Mouse (Mus musculus) stomach, postnatal 0 days (tissue): Measurements from ENCODE around the gene Etfa.

Experiments
- CTCF ChIP-seq: IDR thresholded peaks from 2 replicates; pipeline ENCODE4 v1.5.1; 2016; ENCODE audit warnings: antibody characterized with exemption, low read depth, mild to moderate bottlenecking, moderate library complexity
- EP300 ChIP-seq: optimal IDR thresholded peaks from 2 replicates; pipeline ENCODE3; 2016; ENCODE audit warnings: antibody characterized with exemption

- no peak for TF ChIP-seq CTCF
- TF ChIP-seq EP300 = no peak
Measured at GRCm38 (mm10) chr9:55541681-55542365, 29.8 kb upstream of the Etfa start.
